Mouse (Mus musculus): ENCODE measurements at regions not wholly inside any gene's neighbourhood (a gene's known extent, or its start where the extent isn't known, plus 50 kb on each side); places are given as distances from the start of the nearest gene placed in this dataset.

GRCm38 (mm10) chr16:88372034-88372433 is 82.0 kb upstream of the Grik1 start:
- no peak for TF ChIP-seq POLR2A (IDR thresholded peaks at IDR 0.05; ENCODE audit: insufficient read depth, low read depth, low read length)
- peak; percentile 61 for TF ChIP-seq CTCF (IDR thresholded peaks at IDR 0.05)
- no peak for TF ChIP-seq EP300 (IDR thresholded peaks at IDR 0.05; ENCODE audit: insufficient read depth, low read depth, low read length)
